Mouse (Mus musculus) C2C12 (cell line): ENCODE results near the gene Egfl8.

Experiments
- CTCF ChIP-seq: IDR thresholded peaks from one replicate; pipeline ENCODE4 v1.5.1; 2011; ENCODE audit not compliant: control insufficient read depth, insufficient read depth, insufficient read length
- MAX ChIP-seq: IDR thresholded peaks from one replicate; pipeline ENCODE4 v1.6.1; 2011; ENCODE audit warnings: mild to moderate bottlenecking, control low read depth
- USF1 ChIP-seq: IDR thresholded peaks from one replicate; pipeline ENCODE4 v1.6.1; 2011; ENCODE audit warnings: low read depth, mild to moderate bottlenecking, control low read depth, moderate library complexity

GRCm38 (mm10) chr17:34654392-34654791, 38.6 kb upstream of the Egfl8 start:
- TF ChIP-seq CTCF (no peak), MAX (no peak), USF1 (no peak)
